Mouse (Mus musculus) ES-E14 (cell line): Measurements from ENCODE around the gene Gja3. TPM values are rescaled to one million over a fixed set of nuclear protein-coding genes. Genes with fewer than 3 reads are reported as not detected.
A peak's percentile ranks its signal among the peaks of the same experiment; 100 is the strongest.
"Not testable (repeated sequence)": the region's sequence is repeated elsewhere in the genome, so short reads cannot be mapped to it uniquely, and the experiment has no call there.

ENCODE experiments used
- DNase-seq: peaks from one replicate; pipeline ENCODE4 v3.0.0-alpha.2; 2013; ENCODE audit warnings: low read depth, low spot score
- H3K27ac ChIP-seq: 2 replicates; pipeline ENCODE4 v1.5.1; 2012; ENCODE audit warnings: low read depth, mild to moderate bottlenecking, low read length, moderate library complexity, mixed read lengths; ENCODE audit not compliant: poor library complexity, insufficient read depth, severe bottlenecking
- H3K36me3 ChIP-seq: 2 replicates; pipeline ENCODE4 v1.6.1; 2012; ENCODE audit warnings: mild to moderate bottlenecking, low read length, moderate library complexity, mixed read lengths; ENCODE audit not compliant: control insufficient read depth, poor library complexity, insufficient read depth, severe bottlenecking
- H3K4me1 ChIP-seq, 2 experiments: fragments of 150-350 bp in 1 of 2; sonication (generic) in 1 of 2; 2 replicates each; pipeline ENCODE4 v1.6.1; 2012; ENCODE audit warnings: low read length in 2 of 2, mild to moderate bottlenecking in 1 of 2, mixed read lengths in 1 of 2; ENCODE audit not compliant: control insufficient read depth in 2 of 2, insufficient read depth in 2 of 2, poor library complexity in 1 of 2
- H3K4me3 ChIP-seq, 2 experiments: fragments of 150-350 bp in 1 of 2; sonication (generic) in 1 of 2; 2 replicates each; pipeline ENCODE4 v1.5.1; 2012; ENCODE audit warnings: low read length in 2 of 2, low read depth in 1 of 2, mild to moderate bottlenecking in 1 of 2, mixed read lengths in 1 of 2; ENCODE audit not compliant: insufficient read depth in 1 of 2, poor library complexity in 1 of 2, severe bottlenecking in 1 of 2
- H3K9ac ChIP-seq: 2 replicates; pipeline ENCODE4 v1.6.1; 2012; ENCODE audit warnings: low read depth, mild to moderate bottlenecking, low read length, mixed read lengths; ENCODE audit not compliant: poor library complexity, insufficient read depth, severe bottlenecking
- H3K9me3 ChIP-seq: fragments of 150-350 bp; sonication (generic); 2 replicates; pipeline ENCODE4 v1.6.1; 2012; ENCODE audit warnings: low read depth, mild to moderate bottlenecking, low read length; ENCODE audit not compliant: control insufficient read depth, insufficient read depth
- CHD2 ChIP-seq: IDR thresholded peaks from 2 replicates; pipeline ENCODE4 v1.6.1; 2014; ENCODE audit warnings: mild to moderate bottlenecking, low read depth, low read length, inconsistent platforms
- HCFC1 ChIP-seq: IDR thresholded peaks from 2 replicates; pipeline ENCODE4 v1.6.1; 2012; ENCODE audit warnings: low read length, inconsistent platforms, borderline replicate concordance; ENCODE audit not compliant: insufficient read depth
- MAFK ChIP-seq: IDR thresholded peaks from 2 replicates; pipeline ENCODE4 v1.6.1; 2014; ENCODE audit warnings: mild to moderate bottlenecking, low read depth, low read length, inconsistent platforms; ENCODE audit not compliant: insufficient read depth
- ZC3H11A ChIP-seq: IDR thresholded peaks from 2 replicates; pipeline ENCODE4 v1.6.1; 2012; ENCODE audit warnings: low read depth, mild to moderate bottlenecking, inconsistent platforms, low read length, borderline replicate concordance
- ZNF384 ChIP-seq: IDR thresholded peaks from 2 replicates; pipeline ENCODE4 v1.6.1; 2012; ENCODE audit warnings: low read depth, low read length, inconsistent platforms
- in situ Hi-C, 2 experiments: fragments of 600-800 bp; cut with MboI; formaldehyde crosslinking; loops; one replicate each; pipeline ENCODE4 v1.15.1; 2025; ENCODE audit warnings: low sequenced_read_pairs in 2 of 2, inconsistent platforms in 1 of 2; ENCODE audit not compliant: unreplicated experiment in 2 of 2
- total RNA-seq: library from RNA; depleted of rRNA; stranded (reverse); fragments of 300-350 nt; gene quantifications from 2 replicates; pipeline ENCODE4 v1.2.3, GENCODE M21; 2012

Gja3 gene
- total RNA-seq, 1 experiment = 0.31 TPM

DNA sequence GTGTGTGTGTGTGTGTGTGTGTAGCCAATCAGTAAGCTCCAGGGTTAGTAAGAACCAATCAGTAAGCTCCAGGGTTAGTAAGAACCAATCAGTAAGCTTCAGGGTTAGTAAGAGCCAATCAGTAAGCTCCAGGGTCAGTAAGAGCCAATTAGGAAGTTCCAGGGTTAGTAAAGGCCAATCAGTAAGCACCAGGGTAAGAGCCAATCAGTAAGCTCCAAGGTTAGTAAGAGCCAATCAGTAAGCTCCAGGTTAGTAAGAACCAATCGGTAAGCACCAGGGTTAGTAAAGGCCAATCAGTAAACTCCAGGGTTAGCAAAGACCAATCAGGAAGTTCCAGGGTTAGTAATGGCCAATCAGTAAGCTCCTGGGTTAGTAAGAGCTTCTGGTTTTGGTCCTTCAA is 25.0 kb upstream of the Gja3 start:
- no peak overlapping the region for H3K9ac ChIP-seq
- H3K4me3 ChIP-seq = no peak overlapping the region
- H3K4me1 ChIP-seq = no peaks in the 10 kb centered on the region
- in situ Hi-C loops = no loop called here
- DNase-seq = no peak
- no peak for TF ChIP-seq ZC3H11A
- no peak for TF ChIP-seq HCFC1
- peak; percentile 86 for TF ChIP-seq CHD2
- TF ChIP-seq MAFK = no peak
- TF ChIP-seq ZNF384 = no peak
- H3K9me3 ChIP-seq = no peaks in the 10 kb centered on the region
- no peak overlapping the region for H3K27ac ChIP-seq
- H3K36me3 ChIP-seq = no peaks in the 10 kb centered on the region

GRCm38 (mm10) chr14:57075537-57075936 is 17.6 kb upstream of the Gja3 start:
- Histone ChIP-seq H3K4me1 (no peaks in the 10 kb centered on the region), H3K4me3 (no peak overlapping the region), H3K9me3 (no peaks in the 10 kb centered on the region), H3K36me3 (no peaks in the 10 kb centered on the region), H3K9ac (no peak overlapping the region), H3K27ac (no peak overlapping the region)
- no peak for TF ChIP-seq CHD2
- no peak for TF ChIP-seq HCFC1
- no peak for TF ChIP-seq ZC3H11A
- TF ChIP-seq ZNF384 = no peak
- no peak for TF ChIP-seq MAFK
- DNase-seq = no peak
- in situ Hi-C loops = loop anchor here in 1 of 2 experiments (10.0 kb wide), 1 partner anchor 91 kb away; no protein-coding TSS in a partner anchor

DNA sequence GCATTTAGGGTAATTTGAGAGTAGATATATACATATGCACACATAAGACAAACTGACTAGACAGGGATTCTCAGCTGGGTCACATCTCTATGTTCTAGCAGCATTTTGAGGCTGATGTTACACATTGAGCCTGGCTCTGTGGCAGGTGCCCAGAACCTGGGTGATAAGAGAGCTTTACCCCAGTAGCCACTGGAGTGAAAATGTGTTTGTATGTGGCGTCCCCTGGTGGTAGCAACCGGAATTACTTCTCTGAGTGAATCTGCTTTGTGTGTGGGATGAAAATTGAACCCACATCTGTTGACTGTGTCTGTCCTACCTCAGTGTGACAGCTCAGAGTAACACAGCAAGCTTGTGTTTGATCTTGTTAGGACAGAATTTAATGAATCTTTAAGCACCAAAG is 12.0 kb upstream of the Gja3 start:
- not testable (repeated sequence) for H3K36me3 ChIP-seq, H3K9ac ChIP-seq, H3K4me3 ChIP-seq, H3K4me1 ChIP-seq, H3K27ac ChIP-seq, H3K9me3 ChIP-seq
- peak; percentile 82 for TF ChIP-seq ZC3H11A
- peak; percentile 62 for DNase-seq
- in situ Hi-C loops = loop anchor here (10.0 kb wide), 4 partner anchors 85 to 695 kb away; no protein-coding TSS in a partner anchor

- TF ChIP-seq ZC3H11A (no peak), HCFC1 (no peak)
- no peak overlapping the region for H3K9ac ChIP-seq
- no peak overlapping the region for H3K27ac ChIP-seq
- H3K36me3 ChIP-seq = no peaks in the 10 kb centered on the region
- H3K4me3 ChIP-seq = no peak overlapping the region
- no peaks in the 10 kb centered on the region for H3K4me1 ChIP-seq
- no peak for DNase-seq
- in situ Hi-C loops = loop anchor here (10.0 kb wide), 3 partner anchors 91 to 691 kb away; no protein-coding TSS in a partner anchor
- H3K9me3 ChIP-seq = no peaks in the 10 kb centered on the region
Measured at GRCm38 (mm10) chr14:57066053-57066452, 8.2 kb upstream of the Gja3 start.

DNA sequence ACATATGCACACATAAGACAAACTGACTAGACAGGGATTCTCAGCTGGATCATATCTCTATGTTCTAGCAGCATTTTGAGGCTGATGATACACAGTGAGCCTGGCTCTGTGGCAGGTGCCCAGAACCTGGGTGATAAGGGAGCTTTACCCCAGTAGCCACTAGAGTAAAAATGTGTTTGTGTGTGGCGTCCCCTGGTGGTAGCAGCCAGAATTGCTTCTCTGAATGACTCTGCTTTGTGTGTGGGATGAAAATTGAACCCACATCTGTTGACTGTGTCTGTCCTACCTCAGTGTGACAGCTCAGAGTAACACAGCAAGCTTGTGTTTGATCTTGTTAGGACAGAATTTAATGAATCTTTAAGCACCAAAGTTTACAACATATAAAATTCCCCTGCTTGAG is 2.2 kb upstream of the Gja3 start:
- peak; percentile 93 for TF ChIP-seq ZC3H11A
- not testable (repeated sequence) for H3K9me3 ChIP-seq, H3K4me1 ChIP-seq, H3K36me3 ChIP-seq, H3K9ac ChIP-seq, H3K4me3 ChIP-seq, H3K27ac ChIP-seq
- in situ Hi-C loops = loop anchor here (10.0 kb wide), 3 partner anchors 85 to 685 kb away; no protein-coding TSS in a partner anchor
- peak; percentile 77 for DNase-seq
